Mouse (Mus musculus): ENCODE data around the gene Clmp. TPM values are rescaled to one million over a fixed set of nuclear protein-coding genes. Genes with fewer than 3 reads are reported as not detected.

The Clmp gene
- polyA plus RNA-seq, 1 experiment from 2014 or later: 55.9 TPM

DNA sequence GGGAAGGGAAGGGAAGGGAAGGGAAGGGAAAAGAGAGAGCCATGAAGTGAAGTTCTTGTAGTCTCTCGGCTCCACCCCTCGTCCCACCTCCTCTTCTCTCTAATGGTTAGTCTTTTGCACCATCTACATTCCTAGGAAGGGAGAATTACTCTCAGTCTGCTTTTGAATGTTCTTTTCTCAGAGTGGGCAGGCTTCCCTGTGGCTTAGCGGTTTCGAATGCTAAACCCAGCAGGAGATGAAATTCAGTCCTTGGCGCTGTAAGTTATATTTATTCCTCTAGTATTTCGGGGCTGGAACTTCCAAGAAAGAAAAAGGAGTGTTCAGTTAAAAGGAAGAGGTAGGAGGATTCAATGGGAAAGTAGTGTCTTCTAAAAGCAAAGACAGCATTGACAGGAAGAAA is 51.4 kb downstream of the Clmp start:
- H3K4me2 ChIP-seq: no peak overlapping the region
- no peaks in the 10 kb centered on the region for H3K27me3 ChIP-seq
- H3K4me1 ChIP-seq: peaks cover 7% of the 10 kb centered on the region
- 83% methylated on average over 6 of the region's 6 CpGs for WGBS
- H3K36me3 ChIP-seq: peaks cover 4% of the 10 kb centered on the region; the same call in 1 of the 2 replicates
- no peak for ATAC-seq (ENCODE audit: insufficient number of reproducible peaks, insufficient read depth, low FRiP score, low TSS enrichment, low read depth)
- H3K4me3 ChIP-seq: no peak overlapping the region
- H3K9me3 ChIP-seq: no peaks in the 10 kb centered on the region
- no peak overlapping the region for H3K27ac ChIP-seq
- no peak overlapping the region for H3K9ac ChIP-seq

DNA sequence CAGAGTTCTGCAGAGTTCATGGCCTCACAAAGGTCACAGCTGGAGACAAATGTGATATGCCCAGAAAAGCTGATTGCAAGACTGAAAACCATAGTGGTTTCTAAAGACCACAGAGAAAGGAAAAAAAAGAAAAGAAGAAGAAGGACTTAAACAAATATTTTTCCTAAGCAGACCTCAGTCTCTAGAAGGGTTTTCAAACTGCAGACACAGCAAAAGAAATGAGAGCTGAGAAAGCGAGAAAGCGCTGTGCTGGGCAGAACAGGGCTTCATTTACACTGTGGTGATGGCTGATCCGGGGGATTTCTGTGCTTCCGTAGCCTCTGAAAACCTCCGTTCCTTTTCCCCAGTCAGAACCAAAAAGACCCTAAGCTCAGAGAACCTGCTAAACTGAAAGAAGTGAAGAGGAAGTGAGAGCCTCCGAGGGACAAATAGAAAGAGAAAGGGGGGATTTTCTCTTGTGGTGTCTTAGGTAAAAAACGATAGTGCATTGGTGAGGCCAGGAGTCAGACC is 57.8 kb downstream of the Clmp start:
- Histone ChIP-seq H3K9me3 (no peaks in the 10 kb centered on the region), H3K4me3 (no peak overlapping the region), H3K4me2 (no peak overlapping the region), H3K27ac (peak overlapping the region; percentile 40), H3K9ac (0 out of 2 replicates have a peak overlapping the region, but pooled peaks have one; percentile 32), H3K27me3 (no peaks in the 10 kb centered on the region), H3K4me1 (peaks cover 33% of the 10 kb centered on the region), H3K36me3 (peaks cover 4% of the 10 kb centered on the region; the same call in 1 of the 2 replicates)
- WGBS: 44% methylated on average over 7 of the region's 7 CpGs
- ATAC-seq (ENCODE audit: insufficient number of reproducible peaks, insufficient read depth, low FRiP score, low TSS enrichment, low read depth): no peak

DNA sequence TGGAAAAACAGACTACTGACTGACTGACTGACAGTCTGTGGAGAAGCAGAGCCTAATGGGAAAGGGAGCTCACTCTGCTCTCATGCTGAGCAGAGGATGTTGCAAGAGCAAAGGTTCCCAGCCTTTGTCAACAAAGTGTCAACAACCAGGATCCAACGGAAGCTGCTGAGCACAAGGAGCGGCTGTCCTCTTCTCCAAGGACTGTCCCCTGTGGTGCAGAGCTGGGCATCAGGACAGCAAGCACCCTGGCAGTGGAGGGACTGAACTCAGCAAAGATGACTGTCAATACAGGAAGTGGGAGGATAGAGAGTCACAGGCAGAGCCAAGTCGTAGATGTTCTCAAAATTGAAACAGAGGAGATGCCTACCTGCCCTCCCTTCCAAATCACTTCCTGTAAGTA is 58.5 kb downstream of the Clmp start:
- Histone ChIP-seq H3K9ac (no peak overlapping the region), H3K27me3 (no peaks in the 10 kb centered on the region), H3K4me3 (no peak overlapping the region), H3K36me3 (peaks cover 4% of the 10 kb centered on the region; the same call in 1 of the 2 replicates), H3K4me1 (peaks cover 33% of the 10 kb centered on the region), H3K4me2 (no peak overlapping the region), H3K9me3 (no peaks in the 10 kb centered on the region), H3K27ac (peak overlapping the region; percentile 40; the same call in 1 of the 2 replicates)
- 56% methylated on average over 3 of the region's 3 CpGs for WGBS
- ATAC-seq (ENCODE audit: insufficient number of reproducible peaks, insufficient read depth, low FRiP score, low TSS enrichment, low read depth): no peak

DNA sequence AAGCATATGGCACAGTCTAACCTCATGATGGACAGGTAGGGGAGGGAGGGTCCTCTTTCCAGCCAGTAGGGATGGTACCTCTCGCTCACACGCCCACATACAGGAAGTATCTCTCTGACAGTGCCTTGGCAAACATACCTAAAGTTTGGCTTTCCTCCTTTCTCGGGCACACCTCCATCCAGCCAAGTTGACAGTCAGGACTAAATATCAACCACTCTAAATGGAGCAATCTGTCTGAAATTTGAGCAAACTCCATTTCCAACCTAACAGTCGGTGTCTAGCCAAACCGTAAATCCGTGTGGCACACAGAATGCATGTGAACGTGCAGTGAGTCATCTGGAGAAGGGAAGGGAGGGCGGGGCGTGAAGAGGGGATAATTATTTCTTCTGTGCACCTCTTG is 61.0 kb downstream of the Clmp start:
- peak overlapping the region; percentile 57; the same call in 1 of the 2 replicates for H3K27ac ChIP-seq
- no peak overlapping the region for H3K9ac ChIP-seq
- no peak overlapping the region for H3K4me3 ChIP-seq
- H3K27me3 ChIP-seq: no peaks in the 10 kb centered on the region
- no peaks in the 10 kb centered on the region for H3K36me3 ChIP-seq
- WGBS: 56% methylated on average over 9 of the region's 9 CpGs
- no peaks in the 10 kb centered on the region for H3K9me3 ChIP-seq
- ATAC-seq (ENCODE audit: insufficient number of reproducible peaks, insufficient read depth, low FRiP score, low TSS enrichment, low read depth): no peak
- H3K4me1 ChIP-seq: peaks cover 40% of the 10 kb centered on the region
- H3K4me2 ChIP-seq: no peak overlapping the region

DNA sequence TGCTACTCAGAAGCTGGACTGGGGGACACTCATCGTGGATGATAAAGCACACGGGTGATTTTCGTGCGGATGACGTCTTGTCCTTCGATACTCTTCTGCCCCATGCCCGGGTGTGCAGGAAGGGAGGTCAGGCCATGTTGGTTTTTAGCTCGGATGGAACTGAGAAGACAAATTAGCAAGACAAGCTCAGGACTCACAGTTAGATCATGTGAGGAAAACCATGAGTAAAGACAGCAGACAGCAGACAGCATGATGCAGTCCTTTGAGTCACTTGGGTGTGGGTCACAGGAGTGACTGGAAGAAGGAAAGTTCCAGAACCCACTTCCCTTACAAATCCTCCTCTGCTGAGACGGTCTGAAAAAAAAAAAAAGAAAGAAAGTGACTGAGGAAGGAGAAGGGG is 61.5 kb downstream of the Clmp start:
- H3K4me3 ChIP-seq: no peak overlapping the region
- peak overlapping the region; percentile 57; the same call in 1 of the 2 replicates for H3K27ac ChIP-seq
- no peaks in the 10 kb centered on the region for H3K27me3 ChIP-seq
- H3K9me3 ChIP-seq: no peaks in the 10 kb centered on the region
- no peak overlapping the region for H3K4me2 ChIP-seq
- H3K36me3 ChIP-seq: no peaks in the 10 kb centered on the region
- no peak for ATAC-seq (ENCODE audit: insufficient number of reproducible peaks, insufficient read depth, low FRiP score, low TSS enrichment, low read depth)
- 78% methylated on average over 9 of the region's 9 CpGs for whole genome bisulfite sequencing
- H3K4me1 ChIP-seq: peaks cover 40% of the 10 kb centered on the region
- no peak overlapping the region for H3K9ac ChIP-seq

DNA sequence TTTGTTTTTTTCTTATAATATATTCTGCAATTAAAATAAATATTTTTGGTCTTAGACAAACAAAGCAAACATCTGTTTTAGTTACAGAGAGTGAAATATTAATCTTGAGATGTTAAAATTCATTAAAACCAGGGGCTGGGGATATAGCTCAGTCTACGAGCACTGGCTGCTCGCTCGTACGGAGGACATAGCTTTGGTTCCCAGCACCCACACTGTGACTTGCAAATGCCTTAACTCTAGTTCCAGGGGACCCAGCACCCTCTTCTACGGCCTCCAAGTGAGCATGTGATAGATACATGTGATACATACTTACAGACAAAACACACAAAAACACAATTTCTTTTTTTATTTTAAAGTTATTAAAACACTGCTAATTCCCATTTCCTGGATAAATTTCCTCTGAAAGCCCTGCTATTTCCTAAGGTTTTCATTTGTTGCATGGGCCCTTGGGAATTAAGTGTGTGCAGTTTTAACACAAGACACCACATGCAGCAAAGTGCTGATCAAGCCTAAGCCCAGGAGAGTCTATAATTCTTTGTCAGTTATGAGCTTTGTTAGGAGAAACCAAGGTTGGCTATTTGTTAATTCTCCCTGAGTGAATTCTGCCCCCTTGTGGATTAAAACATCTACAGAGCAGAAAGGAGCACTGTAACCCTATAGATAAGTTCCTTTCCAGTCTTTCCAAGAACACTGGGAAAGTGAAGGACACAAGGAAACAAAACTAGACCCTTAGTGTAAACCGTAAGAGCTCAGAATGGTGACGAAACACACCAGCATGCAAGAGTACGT is 64.3 kb downstream of the Clmp start:
- no peaks in the 10 kb centered on the region for H3K9me3 ChIP-seq
- no peaks in the 10 kb centered on the region for H3K27me3 ChIP-seq
- H3K4me3 ChIP-seq: no peak overlapping the region
- peak overlapping the region; percentile 28; the same call in 1 of the 2 replicates for H3K27ac ChIP-seq
- ATAC-seq (ENCODE audit: insufficient number of reproducible peaks, insufficient read depth, low FRiP score, low TSS enrichment, low read depth): no peak
- H3K9ac ChIP-seq: no peak overlapping the region
- 66% methylated on average over 8 of the region's 8 CpGs for WGBS
- no peaks in the 10 kb centered on the region for H3K36me3 ChIP-seq
- peaks cover 22% of the 10 kb centered on the region for H3K4me1 ChIP-seq
- no peak overlapping the region for H3K4me2 ChIP-seq

DNA sequence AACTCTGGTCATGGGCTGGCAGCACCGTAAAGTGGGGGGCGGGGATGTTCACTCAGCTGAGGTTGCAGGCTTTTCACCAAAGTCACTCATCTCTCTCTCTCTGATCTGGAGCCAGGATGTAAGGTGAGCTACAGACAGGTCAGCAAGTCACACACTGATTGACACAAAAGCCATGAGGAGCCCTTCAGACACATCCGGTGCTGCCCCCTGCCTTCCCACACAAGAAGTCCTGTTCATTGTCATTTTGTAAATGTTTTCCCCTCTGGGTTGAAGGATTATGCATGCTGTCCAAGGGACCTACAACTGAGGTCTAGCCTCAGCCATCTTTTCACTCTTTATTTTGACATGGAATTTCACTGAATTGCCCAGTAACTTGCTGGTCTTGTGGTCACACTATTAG is 66.0 kb downstream of the Clmp start:
- Histone ChIP-seq H3K9ac (no peak overlapping the region), H3K27me3 (no peaks in the 10 kb centered on the region), H3K9me3 (no peaks in the 10 kb centered on the region), H3K36me3 (no peaks in the 10 kb centered on the region), H3K4me1 (peaks cover 30% of the 10 kb centered on the region), H3K4me2 (no peak overlapping the region), H3K4me3 (no peak overlapping the region), H3K27ac (no peak overlapping the region)
- 35% methylated on average over 3 of the region's 3 CpGs for WGBS
- no peak for ATAC-seq (ENCODE audit: insufficient number of reproducible peaks, insufficient read depth, low FRiP score, low TSS enrichment, low read depth)

DNA sequence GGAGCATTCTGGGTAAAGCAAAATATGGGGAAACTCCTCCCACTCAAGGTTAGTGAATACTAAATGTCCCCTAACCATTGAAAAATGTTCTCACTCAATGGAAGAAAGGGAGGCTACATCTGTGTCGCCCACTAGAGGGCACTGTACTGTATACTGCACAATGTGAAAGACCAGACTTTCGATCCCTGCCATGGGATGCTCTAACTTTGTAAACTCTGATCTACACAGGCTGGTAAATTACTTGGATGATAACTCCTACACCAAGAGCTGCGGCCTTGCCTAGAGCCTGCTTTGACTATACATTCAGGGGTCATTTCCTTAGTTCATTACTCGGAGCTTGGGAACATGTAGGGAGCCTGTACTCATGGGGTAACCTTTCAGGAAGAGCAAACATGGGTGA is 70.6 kb downstream of the Clmp start:
- Histone ChIP-seq H3K27ac (peak overlapping the region; percentile 88), H3K4me1 (peaks cover 40% of the 10 kb centered on the region), H3K4me2 (peak overlapping the region; percentile 58), H3K4me3 (no peak overlapping the region), H3K9me3 (no peaks in the 10 kb centered on the region), H3K9ac (no peak overlapping the region), H3K27me3 (no peaks in the 10 kb centered on the region), H3K36me3 (peaks cover 4% of the 10 kb centered on the region)
- WGBS: 20% methylated on average over 4 of the region's 4 CpGs
- no peak for ATAC-seq (ENCODE audit: insufficient number of reproducible peaks, insufficient read depth, low FRiP score, low TSS enrichment, low read depth)

DNA sequence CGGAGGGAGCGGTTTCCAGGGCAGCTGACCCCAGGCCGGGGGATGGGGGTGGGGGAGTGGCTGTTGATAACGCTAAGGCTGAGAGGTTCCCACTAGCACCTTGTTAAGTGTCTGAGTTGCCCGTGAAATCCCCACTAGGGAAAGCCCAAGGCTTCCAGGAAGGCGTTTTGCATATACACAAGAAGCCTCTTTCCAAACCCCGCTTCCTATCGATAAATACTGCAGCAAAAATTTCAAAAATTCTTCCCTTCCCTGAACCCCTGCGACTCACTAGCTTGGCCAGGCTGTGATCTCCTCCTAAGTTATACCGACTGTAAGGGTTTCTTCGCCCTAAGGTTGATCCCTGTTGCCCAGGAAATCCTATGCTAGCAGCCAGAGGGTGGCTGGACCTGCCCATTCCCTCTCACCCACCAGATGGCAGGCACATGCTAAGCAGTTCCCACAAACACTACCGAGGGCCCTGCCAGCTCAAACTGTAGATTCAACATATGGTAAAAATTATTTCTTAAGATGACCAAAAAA is 71.4 kb downstream of the Clmp start:
- no peaks in the 10 kb centered on the region for H3K27me3 ChIP-seq
- ATAC-seq (ENCODE audit: insufficient number of reproducible peaks, insufficient read depth, low FRiP score, low TSS enrichment, low read depth): 0 out of 2 replicates have a peak, but pooled peaks have one; percentile 61
- 10% methylated on average over 12 of the region's 12 CpGs for WGBS
- 0 out of 2 replicates have a peak overlapping the region, but pooled peaks have one; percentile 36 for H3K9ac ChIP-seq
- H3K27ac ChIP-seq: peak overlapping the region; percentile 88
- peak overlapping the region; percentile 58 for H3K4me2 ChIP-seq
- H3K4me3 ChIP-seq: peak overlapping the region; percentile 25
- peaks cover 12% of the 10 kb centered on the region for H3K36me3 ChIP-seq
- H3K4me1 ChIP-seq: peaks cover 37% of the 10 kb centered on the region
- no peaks in the 10 kb centered on the region for H3K9me3 ChIP-seq

DNA sequence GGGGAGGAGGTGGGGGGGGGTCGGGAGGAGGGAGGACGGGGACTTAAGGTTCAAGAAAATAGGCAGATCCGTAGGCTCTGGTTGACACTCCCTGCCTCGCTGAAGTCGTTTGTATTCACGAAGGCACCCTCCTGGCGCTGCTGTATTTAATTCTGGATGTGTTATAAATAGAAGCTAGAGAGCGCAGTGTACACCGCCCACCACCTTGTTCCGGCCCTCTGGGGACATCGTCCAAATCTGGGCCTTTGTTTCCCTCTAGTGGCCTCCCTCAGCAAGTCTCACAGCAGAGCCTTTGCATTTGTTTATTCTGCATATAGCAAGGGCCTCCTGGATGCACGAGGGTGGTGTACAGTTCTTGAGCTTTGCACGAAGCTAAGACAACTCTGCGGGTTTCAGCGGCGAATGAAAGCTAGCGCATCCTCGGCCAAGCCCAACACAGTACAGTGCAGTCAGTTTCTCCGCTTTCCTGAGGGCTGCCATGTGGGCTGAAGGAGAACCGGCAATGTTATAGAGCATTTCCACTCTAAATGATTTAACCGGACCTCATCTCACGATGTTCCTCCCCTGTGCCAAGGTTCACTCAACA is 72.0 kb downstream of the Clmp start:
- peaks cover 37% of the 10 kb centered on the region for H3K4me1 ChIP-seq
- peak overlapping the region; percentile 25 for H3K4me3 ChIP-seq
- peak overlapping the region; percentile 88 for H3K27ac ChIP-seq
- 7% methylated on average over 22 of the region's 22 CpGs for WGBS
- H3K9me3 ChIP-seq: no peaks in the 10 kb centered on the region
- ATAC-seq (ENCODE audit: insufficient number of reproducible peaks, insufficient read depth, low FRiP score, low TSS enrichment, low read depth): peak; percentile 80
- peaks cover 13% of the 10 kb centered on the region for H3K36me3 ChIP-seq
- 0 out of 2 replicates have a peak overlapping the region, but pooled peaks have one; percentile 40 for H3K9ac ChIP-seq
- no peaks in the 10 kb centered on the region for H3K27me3 ChIP-seq
- peak overlapping the region; percentile 58 for H3K4me2 ChIP-seq

DNA sequence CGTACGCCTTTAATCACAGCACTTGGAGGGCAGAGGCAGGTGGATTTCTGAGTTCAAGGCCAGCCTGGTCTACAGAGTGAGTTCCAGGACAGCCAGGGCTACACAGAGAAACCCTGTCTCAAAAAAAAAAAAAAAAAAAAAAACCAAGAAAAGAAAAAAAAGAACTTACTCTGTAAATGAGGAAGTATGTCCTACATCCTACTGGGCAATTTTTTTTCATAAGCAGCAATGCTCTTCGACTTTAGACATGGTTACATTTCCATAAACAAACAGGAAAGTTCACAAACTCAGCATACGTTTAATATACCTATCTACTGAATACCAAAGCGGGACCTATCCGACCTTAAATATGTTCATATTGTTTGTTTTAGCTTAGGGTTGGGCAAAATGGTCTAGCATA is 76.6 kb downstream of the Clmp start:
- H3K4me2 ChIP-seq: no peak overlapping the region
- H3K27ac ChIP-seq: no peak overlapping the region
- peaks cover 15% of the 10 kb centered on the region for H3K4me1 ChIP-seq
- no peaks in the 10 kb centered on the region for H3K9me3 ChIP-seq
- H3K27me3 ChIP-seq: no peaks in the 10 kb centered on the region
- no peak for ATAC-seq (ENCODE audit: insufficient number of reproducible peaks, insufficient read depth, low FRiP score, low TSS enrichment, low read depth)
- WGBS: 89% methylated on average over 6 of the region's 6 CpGs
- no peak overlapping the region for H3K9ac ChIP-seq
- peaks cover 46% of the 10 kb centered on the region for H3K36me3 ChIP-seq
- H3K4me3 ChIP-seq: no peak overlapping the region
